ENCODE assay signal across 21 mouse cellular contexts in the genomic region with DNA sequence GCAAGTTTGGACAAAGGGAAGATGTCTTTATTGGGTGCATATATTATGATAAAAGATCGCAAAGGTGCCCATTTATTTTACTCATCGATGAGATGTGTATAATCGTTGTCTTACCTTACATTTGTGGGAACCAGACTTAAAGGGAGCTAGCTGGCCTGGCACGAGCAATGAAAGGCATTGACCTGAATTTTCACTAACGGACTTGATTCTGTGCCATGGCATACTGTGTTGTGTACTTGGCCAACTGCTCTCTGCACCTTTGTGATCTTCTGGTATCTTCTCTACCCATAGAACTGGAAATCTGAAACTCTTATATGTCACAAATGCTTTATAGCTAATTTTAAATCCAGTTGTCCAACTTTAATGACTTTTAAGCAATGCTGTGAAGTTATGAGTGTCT.
A peak's percentile ranks its signal among the peaks of the same experiment; 100 is the strongest.
DNase-seq lines count a peak whose midpoint lies in the region; ATAC-seq and TF ChIP-seq lines count a peak whose summit lies in the region.
"Had no signal": no experiment of that assay in that cellular context is flagged by ENCODE, and none has a peak within 500 bp of the region (broad histone marks: within the 10 kb centered on the region; RNA-seq: fewer than 3 reads in every experiment).

No protein-coding gene starts in this region.

- H3K9me3 ChIP-seq in neural tube, embryonic 15.5 days (replicated peaks) = no peaks in the 10 kb centered on the region
- H3K9me3 ChIP-seq: embryonic facial prominence, embryonic 15.5 days; heart, embryonic 10.5 days; hindbrain, embryonic 12.5 days had no signal

- ATAC-seq in neural tube, embryonic 15.5 days (ENCODE audit: low FRiP score) = no peak
- ATAC-seq: hindbrain, embryonic 16.5 days; inflammation-experienced regulatory T-cells, adult 6 months had no signal

- H3K27ac ChIP-seq in cerebellum, adult 2 months (ENCODE audit: insufficient read depth, low read length) = no peak overlapping the region; the same call in 1 of the 2 replicates
- no peak overlapping the region for H3K27ac ChIP-seq in neural tube, embryonic 15.5 days (replicated peaks)
- H3K27ac ChIP-seq: embryonic facial prominence, embryonic 15.5 days; heart, embryonic 10.5 days; hindbrain, embryonic 12.5 days had no signal

- TF ChIP-seq POLR2A in cerebellum, adult 2 months (IDR thresholded peaks at IDR 0.05; ENCODE audit: borderline replicate concordance, insufficient read depth, low read length) = no peak

- H3K9ac ChIP-seq in neural tube, embryonic 15.5 days (replicated peaks) = no peak overlapping the region
- H3K9ac ChIP-seq: embryonic facial prominence, embryonic 15.5 days; hindbrain, embryonic 12.5 days had no signal

- DNase-seq in Muller cell, postnatal 12 days (ENCODE audit: inconsistent ontology term) = peak; percentile 16
- peak; percentile 95 for DNase-seq in brain, adult 2 months (ENCODE audit: low read depth, low spot score)
- peak; percentile 74 to 92 for DNase-seq in cerebellum, adult 2 months
- DNase-seq in cerebellum, postnatal 10 days = peak; percentile 82
- DNase-seq in adrenal gland, postnatal 36 days = no peak
- DNase-seq in testis, postnatal 10 days (ENCODE audit: low spot score) = no peak
- no peak for DNase-seq in yolk sac, embryonic 10.5 days (ENCODE audit: low spot score)
- DNase-seq: adrenal gland, adult 8-10 months; embryo, embryonic 11 days; gastrocnemius, postnatal 10 days; heart, adult 18-20 months; heart, postnatal 10 days; heart, postnatal 4 days; kidney, adult 18-20 months had no signal

- no peaks in the 10 kb centered on the region for H3K27me3 ChIP-seq in cerebellum, adult 2 months (ENCODE audit: control insufficient read depth, insufficient read depth, low read length)
- no peaks in the 10 kb centered on the region for H3K27me3 ChIP-seq in neural tube, embryonic 15.5 days (replicated peaks)
- H3K27me3 ChIP-seq: embryonic facial prominence, embryonic 15.5 days; hindbrain, embryonic 12.5 days had no signal

- no peak for TF ChIP-seq CTCF in cerebellum, adult 2 months (IDR thresholded peaks at IDR 0.05; ENCODE audit: borderline replicate concordance, insufficient read depth, low read depth, low read length)

- WGBS in cerebellum, adult 2 months = 18% methylated on average over 5 of the region's 5 CpGs
- WGBS in neural tube, embryonic 15.5 days = 88% methylated on average over 5 of the region's 5 CpGs

- H3K4me2 ChIP-seq in neural tube, embryonic 15.5 days = no peak overlapping the region
- H3K4me2 ChIP-seq: embryonic facial prominence, embryonic 15.5 days; hindbrain, embryonic 12.5 days had no signal

- H3K4me1 ChIP-seq in cerebellum, adult 2 months (ENCODE audit: control insufficient read depth, insufficient read depth, low read length) = peaks cover 12% of the 10 kb centered on the region; the same call in 1 of the 2 replicates
- no peaks in the 10 kb centered on the region for H3K4me1 ChIP-seq in neural tube, embryonic 15.5 days
- H3K4me1 ChIP-seq: embryonic facial prominence, embryonic 15.5 days; heart, embryonic 10.5 days; hindbrain, embryonic 12.5 days had no signal

- H3K4me3 ChIP-seq in cerebellum, adult 2 months (replicated peaks; ENCODE audit: insufficient read depth, low read depth, low read length) = no peak overlapping the region
- H3K4me3 ChIP-seq in neural tube, embryonic 15.5 days (replicated peaks) = no peak overlapping the region
- H3K4me3 ChIP-seq: embryonic facial prominence, embryonic 15.5 days; erythroblast, embryonic 14.5 days; heart, embryonic 10.5 days; hindbrain, embryonic 12.5 days had no signal

- H3K36me3 ChIP-seq in neural tube, embryonic 15.5 days = no peaks in the 10 kb centered on the region
- H3K36me3 ChIP-seq: embryonic facial prominence, embryonic 15.5 days; heart, embryonic 10.5 days; hindbrain, embryonic 12.5 days had no signal

Comparison
In these comparisons a context has a peak if more than half of its experiments do, and no peak if none do; other contexts are left out.
1. DNase-seq: peak in Muller cell, postnatal 12 days (single experiment), brain, adult 2 months (single experiment), cerebellum, adult 2 months (2 of 2) and cerebellum, postnatal 10 days (2 of 2); none in adrenal gland, postnatal 36 days (0 of 2), testis, postnatal 10 days (single experiment) and yolk sac, embryonic 10.5 days (single experiment).